Mouse (Mus musculus): ENCODE measurements around the gene Jup. TPM values are rescaled to one million over a fixed set of nuclear protein-coding genes. Genes with fewer than 3 reads are reported as not detected.

The Jup gene
- total and polyA plus RNA-seq, 3 experiments, result 234 to 318 (median 237) TPM

GRCm38 (mm10) chr11:100399727-100400538 lies 2.4 kb upstream of the Jup start:
- TF ChIP-seq EP300 (IDR thresholded peaks at IDR 0.05; ENCODE audit: insufficient read depth, low read depth, low read length) (no peak), POLR2A (IDR thresholded peaks at IDR 0.05; ENCODE audit: insufficient read depth, low read depth, low read length) (no peak), CTCF (IDR thresholded peaks at IDR 0.05) (no peak)
- H3K36me3 ChIP-seq (ENCODE audit: control insufficient read depth, insufficient read depth, low read length), result peaks cover under 1% of the 10 kb centered on the region; the same call in 1 of the 2 replicates
- intact Hi-C loops (cut with DNase I), result loop anchor here (5.0 to 10.0 kb wide), 2 partner anchors 565 to 662 kb away; no protein-coding TSS in a partner anchor

GRCm38 (mm10) chr11:100399320-100399719 lies 1.8 kb upstream of the Jup start:
- Histone ChIP-seq H3K79me2 (replicated peaks; ENCODE audit: control insufficient read depth, insufficient read depth, low read length) (no peaks in the 10 kb centered on the region), H3K4me1 (ENCODE audit: control insufficient read depth, insufficient read depth, low read length) (peaks cover 35% of the 10 kb centered on the region), H3K27ac (peak overlapping the region; percentile 54), H3K4me3 (no peak overlapping the region), H3K27me3 (ENCODE audit: control insufficient read depth, insufficient read depth, low read length) (no peaks in the 10 kb centered on the region), H3K9ac (ENCODE audit: low read depth, low read length) (no peak overlapping the region), H3K36me3 (ENCODE audit: control insufficient read depth, insufficient read depth, low read length) (peaks cover 7% of the 10 kb centered on the region)
- TF ChIP-seq POLR2A (IDR thresholded peaks at IDR 0.05; ENCODE audit: insufficient read depth, low read depth, low read length), result no peak
- peak; percentile 45; the same call in 1 of the 2 replicates for TF ChIP-seq EP300 (IDR thresholded peaks at IDR 0.05; ENCODE audit: insufficient read depth, low read depth, low read length)
- TF ChIP-seq CTCF (IDR thresholded peaks at IDR 0.05), result no peak
- no peak for DNase-seq
- 43% methylated on average over 9 of the region's 9 CpGs for WGBS
- intact Hi-C loops (cut with DNase I), result loop anchor here (5.0 to 10.0 kb wide), 2 partner anchors 565 to 663 kb away; no protein-coding TSS in a partner anchor

More at GRCm38 (mm10) chr11:100399727-100400538, 2.4 kb upstream of the Jup start:
- no peaks in the 10 kb centered on the region for H3K79me2 ChIP-seq (replicated peaks; ENCODE audit: control insufficient read depth, insufficient read depth, low read length)
- WGBS, result 45% methylated on average over 12 of the region's 12 CpGs
- DNase-seq, result peak in 1 of 2 experiments; percentile 36
- no peak overlapping the region for H3K9ac ChIP-seq (ENCODE audit: low read depth, low read length)
- H3K4me3 ChIP-seq, result no peak overlapping the region
- H3K27me3 ChIP-seq (ENCODE audit: control insufficient read depth, insufficient read depth, low read length), result no peaks in the 10 kb centered on the region
- peaks cover 30% of the 10 kb centered on the region for H3K4me1 ChIP-seq (ENCODE audit: control insufficient read depth, insufficient read depth, low read length)
- peak overlapping the region; percentile 54 for H3K27ac ChIP-seq

GRCm38 (mm10) chr11:100398517-100398916 lies 954 bp upstream of the Jup start:
- 93% methylated on average over 7 of the region's 7 CpGs for WGBS
- DNase-seq, result no peak

DNA sequence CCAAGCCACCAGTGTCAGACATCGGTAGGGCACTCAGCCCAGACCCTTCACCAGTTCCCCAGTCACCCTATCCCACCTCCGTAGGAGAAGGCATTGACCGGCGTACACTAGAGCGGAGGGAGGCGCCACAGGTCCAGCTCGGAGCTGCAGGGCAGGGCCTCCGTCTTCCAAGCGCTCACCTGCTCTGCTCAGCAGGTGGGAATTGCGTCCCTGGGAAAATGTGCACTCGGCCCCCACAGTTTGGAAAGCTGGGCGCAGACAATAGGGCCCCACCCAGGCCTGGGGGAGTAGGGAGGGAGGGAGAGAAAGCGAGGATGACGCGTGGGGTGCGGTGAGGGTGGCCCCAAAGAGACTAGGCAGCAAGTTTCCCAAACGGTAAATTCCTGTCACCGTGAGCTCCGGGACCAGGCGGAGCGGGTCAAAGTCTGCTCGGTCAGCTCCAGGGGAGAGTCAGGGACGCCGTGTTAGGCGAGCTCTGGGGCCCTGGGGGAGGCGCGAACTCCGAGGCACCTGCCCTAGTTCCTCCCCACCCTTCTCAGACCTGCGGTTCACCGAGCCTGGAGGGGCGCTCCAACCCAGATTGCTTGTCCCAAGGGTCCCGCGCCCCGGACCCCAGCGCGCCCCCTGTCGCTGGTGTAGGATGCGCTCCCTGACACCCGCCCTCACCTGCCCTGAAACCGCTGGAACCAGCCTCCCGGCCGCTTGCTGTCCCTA lies 520 bp downstream of the Jup start:
- peak; percentile 70 to 76 for DNase-seq
- Histone ChIP-seq H3K36me3 (ENCODE audit: control insufficient read depth, insufficient read depth, low read length) (peaks cover 20% of the 10 kb centered on the region), H3K4me1 (ENCODE audit: control insufficient read depth, insufficient read depth, low read length) (peaks cover 39% of the 10 kb centered on the region), H3K4me3 (peak overlapping the region; percentile 100), H3K27ac (peak overlapping the region; percentile 98), H3K9ac (ENCODE audit: low read depth, low read length) (peak overlapping the region; percentile 95), H3K79me2 (replicated peaks; ENCODE audit: control insufficient read depth, insufficient read depth, low read length) (peaks cover 2% of the 10 kb centered on the region; the same call in 1 of the 2 replicates), H3K27me3 (ENCODE audit: control insufficient read depth, insufficient read depth, low read length) (no peaks in the 10 kb centered on the region)
- under 1% methylated on average over 42 of the region's 42 CpGs for WGBS
- intact Hi-C loops (cut with DNase I), result loop anchor here (5.0 to 10.0 kb wide), 2 partner anchors 568 to 665 kb away; no protein-coding TSS in a partner anchor
- no peak; the same call in 1 of the 2 replicates for TF ChIP-seq POLR2A (IDR thresholded peaks at IDR 0.05; ENCODE audit: insufficient read depth, low read depth, low read length)
- peak; percentile 76 for TF ChIP-seq CTCF (IDR thresholded peaks at IDR 0.05)

More at GRCm38 (mm10) chr11:100398517-100398916, 954 bp upstream of the Jup start:
- intact Hi-C loops (cut with DNase I), result loop anchor here (5.0 to 10.0 kb wide), 2 partner anchors 566 to 664 kb away; no protein-coding TSS in a partner anchor
- TF ChIP-seq POLR2A (IDR thresholded peaks at IDR 0.05; ENCODE audit: insufficient read depth, low read depth, low read length) (no peak), CTCF (IDR thresholded peaks at IDR 0.05) (no peak), EP300 (IDR thresholded peaks at IDR 0.05; ENCODE audit: insufficient read depth, low read depth, low read length) (no peak)
- Histone ChIP-seq H3K79me2 (replicated peaks; ENCODE audit: control insufficient read depth, insufficient read depth, low read length) (no peaks in the 10 kb centered on the region), H3K27ac (peak overlapping the region; percentile 80), H3K4me1 (ENCODE audit: control insufficient read depth, insufficient read depth, low read length) (peaks cover 34% of the 10 kb centered on the region), H3K36me3 (ENCODE audit: control insufficient read depth, insufficient read depth, low read length) (peaks cover 11% of the 10 kb centered on the region), H3K27me3 (ENCODE audit: control insufficient read depth, insufficient read depth, low read length) (no peaks in the 10 kb centered on the region), H3K9ac (ENCODE audit: low read depth, low read length) (no peak overlapping the region), H3K4me3 (no peak overlapping the region)

- H3K27me3 ChIP-seq (ENCODE audit: control insufficient read depth, insufficient read depth, low read length), result no peaks in the 10 kb centered on the region
- peaks cover 25% of the 10 kb centered on the region for H3K36me3 ChIP-seq (ENCODE audit: control insufficient read depth, insufficient read depth, low read length)
- TF ChIP-seq CTCF (IDR thresholded peaks at IDR 0.05), result 0 out of 2 replicates have a peak, but pooled peaks have one; percentile 6
- peak; percentile 50; the same call in 1 of the 2 replicates for TF ChIP-seq EP300 (IDR thresholded peaks at IDR 0.05; ENCODE audit: insufficient read depth, low read depth, low read length)
- peak; percentile 50 for TF ChIP-seq POLR2A (IDR thresholded peaks at IDR 0.05; ENCODE audit: insufficient read depth, low read depth, low read length)
- WGBS, result 8% methylated on average over 17 of the region's 17 CpGs
- H3K79me2 ChIP-seq (replicated peaks; ENCODE audit: control insufficient read depth, insufficient read depth, low read length), result peaks cover 2% of the 10 kb centered on the region; the same call in 1 of the 2 replicates
- peaks cover 42% of the 10 kb centered on the region for H3K4me1 ChIP-seq (ENCODE audit: control insufficient read depth, insufficient read depth, low read length)
- H3K9ac ChIP-seq (ENCODE audit: low read depth, low read length), result peak overlapping the region; percentile 95
- peak overlapping the region; percentile 100 for H3K4me3 ChIP-seq
- peak; percentile 69 to 71 for DNase-seq
- peak overlapping the region; percentile 98 for H3K27ac ChIP-seq
- intact Hi-C loops (cut with DNase I), result loop anchor here (5.0 to 10.0 kb wide), 2 partner anchors 569 to 666 kb away; no protein-coding TSS in a partner anchor
Measured at GRCm38 (mm10) chr11:100395861-100396631, 1.5 kb downstream of the Jup start.

All from heart, adult 2 months (tissue).